Mouse (Mus musculus) G1E-ER4 (cell line): ENCODE measurements around the gene Gm11437. TPM values are rescaled to one million over a fixed set of nuclear protein-coding genes. Genes with fewer than 3 reads are reported as not detected.

Experiments
- GATA1 ChIP-seq: IDR thresholded peaks from one replicate; pipeline ENCODE4 v1.8.0; 2012; ENCODE audit warnings: low read length, inconsistent platforms
- polyA plus RNA-seq: library from polyadenylated mRNA; stranded (reverse); fragments of >175 nt; gene quantifications from 2 replicates; pipeline ENCODE4 v1.2.3, GENCODE M21; 2012

Gm11437 gene
- polyA plus RNA-seq, 1 experiment: not detected

GRCm38 (mm10) chr11:84113623-84114022 lies 53.7 kb downstream of the Gm11437 start:
- no peak for TF ChIP-seq GATA1

DNA sequence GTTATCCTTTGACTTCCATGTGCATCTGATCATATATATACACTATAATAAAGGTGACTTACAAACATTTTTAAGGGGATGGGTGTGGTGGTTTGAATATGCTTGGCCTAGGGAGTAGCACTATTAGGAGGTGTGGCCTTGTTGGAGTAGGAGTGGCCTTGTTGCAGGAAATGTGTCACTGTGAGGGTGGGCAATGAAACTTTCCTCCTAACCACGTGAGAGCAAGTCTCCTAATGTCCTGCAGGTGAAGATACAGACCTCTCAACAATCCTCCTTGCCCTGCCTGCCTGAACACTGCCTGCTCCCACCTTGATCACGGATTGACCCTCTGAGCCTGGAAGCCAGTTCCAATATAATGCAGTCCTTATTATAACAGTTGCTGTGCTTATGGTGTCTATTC lies 60.1 kb downstream of the Gm11437 start:
- TF ChIP-seq GATA1: no peak

- no peak for TF ChIP-seq GATA1
These were observed 63.2 kb downstream of the Gm11437 start for GRCm38 (mm10) chr11:84104036-84104435.

DNA sequence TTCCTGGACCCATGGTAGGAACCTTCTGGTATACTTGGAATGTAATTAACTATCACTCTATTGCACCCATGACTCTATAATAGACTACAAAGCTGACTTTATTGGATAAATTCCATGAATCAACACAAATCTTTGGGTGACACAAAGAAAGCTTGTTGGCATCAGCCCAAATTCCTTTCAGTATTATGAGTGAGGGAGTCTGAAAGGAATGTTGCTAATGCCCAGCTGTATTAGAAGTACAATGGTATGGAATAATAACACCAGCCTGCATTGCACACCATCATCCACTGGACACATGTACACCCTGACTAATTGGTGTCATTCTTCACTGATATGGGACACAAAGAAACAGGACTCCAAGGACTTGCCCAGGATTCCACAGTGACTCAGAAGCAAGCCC lies 66.1 kb downstream of the Gm11437 start:
- TF ChIP-seq GATA1: no peak

Other genes starting within 250 kb of the Gm11437 start
- 1.3 and 2.0 TPM in 2 replicates for gene Ddx52, start 225.4 kb downstream of the Gm11437 start, polyA plus RNA-seq
- gene Synrg, start 203.0 kb downstream of the Gm11437 start, polyA plus RNA-seq: 4.1 and 11.4 TPM in 2 replicates
- not detected in 2 replicates for gene Dusp14, start 98.2 kb downstream of the Gm11437 start, polyA plus RNA-seq
- 1.7 and 2.1 TPM in 2 replicates for gene Tada2a, start 37.9 kb downstream of the Gm11437 start, polyA plus RNA-seq
- 20.3 and 32.1 TPM in 2 replicates for gene Acaca, start 37.8 kb downstream of the Gm11437 start, polyA plus RNA-seq